Mouse (Mus musculus) cerebellum, postnatal 4 days (tissue): Measurements from ENCODE around the gene Txndc12.

Experiments used
- DNase-seq, 2 experiments: peaks; one replicate each; pipeline ENCODE4 v3.0.0; 2022; ENCODE audit warnings: low spot score in 2 of 2, mixed read lengths in 1 of 2

Txndc12 gene

GRCm38 (mm10) chr4:108845824-108846569, 11.6 kb downstream of the Txndc12 start:
- DNase-seq = no peak

- DNase-seq = peak; percentile 49 to 76
Measured at GRCm38 (mm10) chr4:108847715-108848504, 13.5 kb downstream of the Txndc12 start, which contains the start of gene Kti12. Gene Kti12, plus strand, starts transcription at chr4:108847785.

- DNase-seq = no peak
Measured at GRCm38 (mm10) chr4:108848505-108848848, 14.1 kb downstream of the Txndc12 start, which contains the start of gene A730015C16Rik. Gene A730015C16Rik, minus strand, starts transcription at chr4:108848619.

GRCm38 (mm10) chr4:108866806-108867205, 32.4 kb downstream of the Txndc12 start:
- DNase-seq = no peak

- peak; percentile 78 to 91 for DNase-seq
Measured at GRCm38 (mm10) chr4:108869730-108870374, 35.5 kb downstream of the Txndc12 start.

GRCm38 (mm10) chr4:108873746-108874145, 39.3 kb downstream of the Txndc12 start:
- DNase-seq = no peak

GRCm38 (mm10) chr4:108877901-108878300, 43.5 kb downstream of the Txndc12 start:
- no peak for DNase-seq

GRCm38 (mm10) chr4:108878963-108879822, 44.8 kb downstream of the Txndc12 start, which contains the start of gene Rab3b:
Gene Rab3b, plus strand, starts transcription at chr4:108879063.
- DNase-seq = peak; percentile 24 to 49

GRCm38 (mm10) chr4:108883815-108884214, 49.4 kb downstream of the Txndc12 start:
- no peak for DNase-seq

GRCm38 (mm10) chr4:108887456-108887855, 53.1 kb downstream of the Txndc12 start:
- DNase-seq = no peak

- no peak for DNase-seq
Measured at GRCm38 (mm10) chr4:108890876-108891275, 56.5 kb downstream of the Txndc12 start.

GRCm38 (mm10) chr4:108900421-108900820, 66.0 kb downstream of the Txndc12 start:
- no peak for DNase-seq

- no peak for DNase-seq
Measured at GRCm38 (mm10) chr4:108902886-108903285, 68.5 kb downstream of the Txndc12 start.

- DNase-seq = no peak
Measured at GRCm38 (mm10) chr4:108903346-108903745, 68.9 kb downstream of the Txndc12 start.

- DNase-seq = no peak
Measured at GRCm38 (mm10) chr4:108904076-108904475, 69.7 kb downstream of the Txndc12 start.

- DNase-seq = no peak
Measured at GRCm38 (mm10) chr4:108904790-108905189, 70.4 kb downstream of the Txndc12 start.

- DNase-seq = no peak
Measured at GRCm38 (mm10) chr4:108905859-108906258, 71.5 kb downstream of the Txndc12 start.

- no peak for DNase-seq
Measured at GRCm38 (mm10) chr4:108907475-108907874, 73.1 kb downstream of the Txndc12 start.

- DNase-seq = no peak
Measured at GRCm38 (mm10) chr4:108909872-108910425, 75.5 kb downstream of the Txndc12 start.
